Mouse (Mus musculus) small intestine, adult 10 weeks (tissue): ENCODE measurements around the gene Msrb3. TPM values are rescaled to one million over a fixed set of nuclear protein-coding genes. Genes with fewer than 3 reads are reported as not detected.

ENCODE experiments used
- polyA plus RNA-seq: library from polyadenylated mRNA; stranded (reverse); fragments of 350-450 nt; fragmentation: Illumina TruSeq; extraction: RNeasy Lipid Tissue Mini Kit (QIAGEN cat#74804); gene quantifications from one replicate; pipeline ENCODE4 v1.2.3, GENCODE M21; 2014; ENCODE audit warnings: low replicate concordance

The Msrb3 gene
- 7.1 TPM for polyA plus RNA-seq

DNA sequence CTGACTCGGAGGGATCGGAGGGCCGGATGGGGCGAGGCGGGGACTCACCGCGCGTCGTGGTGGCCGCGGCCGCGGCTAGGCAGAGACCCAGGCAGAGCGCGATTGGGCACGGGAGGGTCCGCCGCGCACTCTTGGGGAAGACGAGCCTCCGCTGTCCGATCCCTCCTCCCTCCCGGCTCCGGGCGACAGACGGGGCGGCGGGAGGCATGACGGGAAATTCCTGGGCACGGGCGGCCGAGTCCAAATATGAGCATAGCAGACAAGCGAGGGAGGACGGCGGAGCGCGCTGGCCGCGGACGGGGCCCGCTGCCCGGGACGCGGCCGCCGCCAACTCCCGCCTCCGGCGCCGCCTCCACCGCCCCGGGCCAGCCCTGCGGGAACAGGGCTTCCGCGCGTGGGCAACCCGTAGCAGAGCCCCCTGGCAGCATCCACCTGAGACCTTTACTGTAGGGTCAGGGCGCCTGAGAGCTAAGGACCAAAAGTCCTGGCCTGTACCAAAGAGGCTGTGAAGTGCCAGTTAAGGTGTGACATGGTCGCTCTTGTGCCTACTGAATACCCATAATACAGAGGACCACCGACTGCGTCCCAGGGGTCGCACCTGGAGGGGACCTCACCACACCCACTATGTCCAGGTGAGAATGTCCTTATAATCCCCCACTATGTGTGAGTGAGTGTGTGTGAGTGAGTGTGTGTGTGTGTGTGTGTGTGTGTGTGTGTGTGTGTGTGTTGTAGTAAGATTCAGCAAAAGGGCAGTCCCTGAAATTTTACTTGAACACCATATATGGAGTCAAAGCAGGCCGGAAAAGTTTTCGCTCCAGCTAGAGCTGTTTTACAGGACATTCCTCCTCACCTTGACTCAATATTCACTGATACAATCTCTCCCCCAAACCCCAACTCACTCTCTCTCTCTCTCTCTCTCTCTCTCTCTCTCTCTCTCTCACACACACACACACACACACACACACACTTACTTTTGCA lies at the start of gene Msrb3:
Gene Msrb3 (minus strand): TSS at position 317 of the 978 bp plus-strand sequence.

Other genes starting within 250 kb of the Msrb3 start
- 18.9 TPM for gene Lemd3, start 80.2 kb upstream of the Msrb3 start, polyA plus RNA-seq
- gene Wif1, start 134.9 kb upstream of the Msrb3 start, polyA plus RNA-seq, result 1.9 TPM